Mouse (Mus musculus) kidney, embryonic 15.5 days (tissue): Measurements from ENCODE around the gene Psd4. TPM values are rescaled to one million over a fixed set of nuclear protein-coding genes. Genes with fewer than 3 reads are reported as not detected.

Experiments used
- ATAC-seq: fragments of 200-750 bp; cut with Nextera tagmentation; replicated peaks from 2 replicates; pipeline ENCODE4 v1.8.0; 2017; ENCODE audit warnings: moderate TSS enrichment; ENCODE audit not compliant: low FRiP score
- H3K27ac ChIP-seq: fragments of 300-500 bp; sonication (generic); 2 replicates; pipeline ENCODE4 v1.5.1; 2015; ENCODE audit warnings: mild to moderate bottlenecking, inconsistent platforms
- H3K27me3 ChIP-seq: fragments of 300-500 bp; sonication (generic); 2 replicates; pipeline ENCODE4 v1.6.1; 2015; ENCODE audit warnings: inconsistent platforms
- H3K36me3 ChIP-seq: fragments of 300-500 bp; sonication (generic); 2 replicates; pipeline ENCODE4 v1.6.1; 2015; ENCODE audit warnings: inconsistent platforms
- H3K4me1 ChIP-seq: fragments of 300-500 bp; sonication (generic); 2 replicates; pipeline ENCODE4 v1.6.1; 2015; ENCODE audit warnings: inconsistent platforms
- H3K4me2 ChIP-seq: fragments of 300-500 bp; sonication (generic); 2 replicates; pipeline ENCODE4 v1.6.1; 2015; ENCODE audit warnings: moderate library complexity, mild to moderate bottlenecking, inconsistent platforms
- H3K4me3 ChIP-seq: fragments of 300-500 bp; sonication (generic); replicated peaks from 2 replicates; pipeline ENCODE4 v1.5.1; 2015; ENCODE audit warnings: mild to moderate bottlenecking, inconsistent platforms
- H3K9ac ChIP-seq: fragments of 300-500 bp; sonication (generic); 2 replicates; pipeline ENCODE4 v1.6.1; 2015; ENCODE audit warnings: mild to moderate bottlenecking, inconsistent platforms
- H3K9me3 ChIP-seq: fragments of 300-500 bp; sonication (generic); replicated peaks from 2 replicates; pipeline ENCODE4 v1.6.1; 2016; ENCODE audit warnings: inconsistent platforms
- WGBS: fragments of 180-500 bp; shearing (Covaris S2); methylation state at CpG from one replicate; pipeline ENCODE4 v1.1.7; 2015; ENCODE audit warnings: mixed read lengths; 5-methylcytosine and 5-hydroxymethylcytosine counted together
- polyA plus RNA-seq: library from polyadenylated mRNA; unstranded; fragments of >200 nt; fragmentation: Nextera tagmentation; extraction: Ambion mirVana; gene quantifications from 2 replicates; pipeline ENCODE4 v1.2.1, GENCODE M21; 2015

Psd4 gene
- polyA plus RNA-seq, 1 experiment from 2014 or later: 2.3 TPM

GRCm38 (mm10) chr2:24449111-24449510 is 81.7 kb downstream of the Psd4 start:
- WGBS: 65% methylated on average over 4 of the region's 4 CpGs
- no peak overlapping the region for H3K9ac ChIP-seq
- H3K4me1 ChIP-seq: peaks cover 22% of the 10 kb centered on the region

GRCm38 (mm10) chr2:24453206-24453605 is 85.8 kb downstream of the Psd4 start:
- H3K4me3 ChIP-seq: no peak overlapping the region
- ATAC-seq: peak; percentile 55
- peaks cover 52% of the 10 kb centered on the region for H3K4me1 ChIP-seq
- H3K27ac ChIP-seq: peak overlapping the region; percentile 84
- H3K4me2 ChIP-seq: no peak overlapping the region; the same call in 1 of the 2 replicates
- WGBS: 47% methylated on average over 5 of the region's 5 CpGs
- no peaks in the 10 kb centered on the region for H3K9me3 ChIP-seq
- peaks cover 17% of the 10 kb centered on the region; the same call in 1 of the 2 replicates for H3K36me3 ChIP-seq
- no peaks in the 10 kb centered on the region for H3K27me3 ChIP-seq
- no peak overlapping the region for H3K9ac ChIP-seq

More at GRCm38 (mm10) chr2:24449111-24449510, 81.7 kb downstream of the Psd4 start:
- Histone ChIP-seq H3K9me3 (no peaks in the 10 kb centered on the region), H3K4me2 (no peak overlapping the region), H3K27ac (no peak overlapping the region), H3K27me3 (no peaks in the 10 kb centered on the region), H3K36me3 (peaks cover 10% of the 10 kb centered on the region), H3K4me3 (no peak overlapping the region)
- no peak for ATAC-seq

- H3K36me3 ChIP-seq: peaks cover 26% of the 10 kb centered on the region
- peaks cover 53% of the 10 kb centered on the region for H3K4me1 ChIP-seq
- H3K27me3 ChIP-seq: no peaks in the 10 kb centered on the region
- H3K4me3 ChIP-seq: no peak overlapping the region
- ATAC-seq: no peak
- 19% methylated on average over 1 of the region's 1 CpGs for WGBS
- no peaks in the 10 kb centered on the region for H3K9me3 ChIP-seq
- H3K9ac ChIP-seq: no peak overlapping the region
- peak overlapping the region; percentile 84 for H3K27ac ChIP-seq
- peak overlapping the region; percentile 4; the same call in 1 of the 2 replicates for H3K4me2 ChIP-seq
Observed at GRCm38 (mm10) chr2:24454429-24455011, 87.1 kb downstream of the Psd4 start.

- H3K4me3 ChIP-seq: no peak overlapping the region
- H3K36me3 ChIP-seq: peaks cover 30% of the 10 kb centered on the region
- no peaks in the 10 kb centered on the region for H3K27me3 ChIP-seq
- H3K4me1 ChIP-seq: peaks cover 58% of the 10 kb centered on the region
- ATAC-seq: 0 out of 2 replicates have a peak, but pooled peaks have one; percentile 8
- 25% methylated on average over 6 of the region's 6 CpGs for WGBS
- 0 out of 2 replicates have a peak overlapping the region, but pooled peaks have one; percentile 4 for H3K4me2 ChIP-seq
- H3K9ac ChIP-seq: no peak overlapping the region
- H3K27ac ChIP-seq: peak overlapping the region; percentile 84
- no peaks in the 10 kb centered on the region for H3K9me3 ChIP-seq
Observed at GRCm38 (mm10) chr2:24455057-24455855, 87.9 kb downstream of the Psd4 start.

- no peaks in the 10 kb centered on the region for H3K9me3 ChIP-seq
- 84% methylated on average over 4 of the region's 4 CpGs for WGBS
- H3K4me1 ChIP-seq: peaks cover 72% of the 10 kb centered on the region
- no peak overlapping the region for H3K4me2 ChIP-seq
- no peak overlapping the region for H3K4me3 ChIP-seq
- peak overlapping the region; percentile 34; the same call in 1 of the 2 replicates for H3K27ac ChIP-seq
- H3K9ac ChIP-seq: no peak overlapping the region
- ATAC-seq: no peak
- H3K36me3 ChIP-seq: peaks cover 27% of the 10 kb centered on the region
- H3K27me3 ChIP-seq: no peaks in the 10 kb centered on the region
Observed at GRCm38 (mm10) chr2:24456841-24457240, 89.5 kb downstream of the Psd4 start.

GRCm38 (mm10) chr2:24460112-24460807 is 92.9 kb downstream of the Psd4 start:
- ATAC-seq: no peak
- Histone ChIP-seq H3K27ac (0 out of 2 replicates have a peak overlapping the region, but pooled peaks have one; percentile 20), H3K36me3 (peaks cover 37% of the 10 kb centered on the region), H3K4me1 (peaks cover 57% of the 10 kb centered on the region), H3K27me3 (no peaks in the 10 kb centered on the region), H3K9ac (no peak overlapping the region), H3K4me2 (no peak overlapping the region), H3K9me3 (no peaks in the 10 kb centered on the region), H3K4me3 (no peak overlapping the region)
- 43% methylated on average over 9 of the region's 9 CpGs for WGBS

- ATAC-seq: peak; percentile 83
- peaks cover 37% of the 10 kb centered on the region for H3K36me3 ChIP-seq
- peak overlapping the region; percentile 20; the same call in 1 of the 2 replicates for H3K27ac ChIP-seq
- no peaks in the 10 kb centered on the region for H3K27me3 ChIP-seq
- H3K9me3 ChIP-seq: no peaks in the 10 kb centered on the region
- H3K4me1 ChIP-seq: peaks cover 57% of the 10 kb centered on the region
- WGBS: 30% methylated on average over 2 of the region's 2 CpGs
- no peak overlapping the region for H3K9ac ChIP-seq
- H3K4me2 ChIP-seq: no peak overlapping the region
- no peak overlapping the region for H3K4me3 ChIP-seq
Observed at GRCm38 (mm10) chr2:24460808-24461127, 93.4 kb downstream of the Psd4 start.

Other genes with a start within 250 kb of the Psd4 start
- gene Il1f8, start 214.4 kb upstream of the Psd4 start, polyA plus RNA-seq: not detected in 2 replicates
- gene Il1f9, start 181.1 kb upstream of the Psd4 start, polyA plus RNA-seq: 0.10 and 0.18 TPM in 2 replicates
- not detected in 2 replicates for gene Il1f6, start 152.2 kb upstream of the Psd4 start, polyA plus RNA-seq
- gene Il1f5, start 90.6 kb upstream of the Psd4 start, polyA plus RNA-seq: 0.12 and 0.23 TPM in 2 replicates
- gene Il1f10, start 76.4 kb upstream of the Psd4 start, polyA plus RNA-seq: not detected in 2 replicates
- gene Il1rn, start 30.7 kb upstream of the Psd4 start, polyA plus RNA-seq: 0.84 and 1.6 TPM in 2 replicates
- 127 and 129 TPM in 2 replicates for gene Pax8, start 108.0 kb downstream of the Psd4 start, polyA plus RNA-seq